Mouse (Mus musculus): ENCODE results near the gene Dnah14.
"Not testable (repeated sequence)": the region's sequence is repeated elsewhere in the genome, so short reads cannot be mapped to it uniquely, and the experiment has no call there.

Dnah14 gene

GRCm38 (mm10) chr1:181611118-181611517, 34.8 kb downstream of the Dnah14 start:
- DNase-seq (ENCODE audit: low spot score): no peak

GRCm38 (mm10) chr1:181615866-181616491, 39.6 kb downstream of the Dnah14 start:
- DNase-seq (ENCODE audit: low spot score): peak; percentile 11

GRCm38 (mm10) chr1:181617332-181617731, 41.0 kb downstream of the Dnah14 start:
- DNase-seq (ENCODE audit: low spot score): no peak

GRCm38 (mm10) chr1:181623149-181623680, 46.9 kb downstream of the Dnah14 start:
- no peak for DNase-seq (ENCODE audit: low spot score)

GRCm38 (mm10) chr1:181624876-181625275, 48.5 kb downstream of the Dnah14 start:
- DNase-seq (ENCODE audit: low spot score): no peak

- no peak for DNase-seq (ENCODE audit: low spot score)
Measured at GRCm38 (mm10) chr1:181628276-181628675, 51.9 kb downstream of the Dnah14 start.

- DNase-seq (ENCODE audit: low spot score): no peak
Measured at GRCm38 (mm10) chr1:181631371-181631770, 55.0 kb downstream of the Dnah14 start.

GRCm38 (mm10) chr1:181637997-181638713, 61.8 kb downstream of the Dnah14 start:
- DNase-seq (ENCODE audit: low spot score): no peak

- DNase-seq (ENCODE audit: low spot score): no peak
Measured at GRCm38 (mm10) chr1:181640383-181640782, 64.0 kb downstream of the Dnah14 start.

- DNase-seq (ENCODE audit: low spot score): no peak
Measured at GRCm38 (mm10) chr1:181647467-181647866, 71.1 kb downstream of the Dnah14 start.

GRCm38 (mm10) chr1:181653481-181653880, 77.1 kb downstream of the Dnah14 start:
- no peak for DNase-seq (ENCODE audit: low spot score)

GRCm38 (mm10) chr1:181656421-181656820, 80.1 kb downstream of the Dnah14 start:
- DNase-seq (ENCODE audit: low spot score): no peak

GRCm38 (mm10) chr1:181666801-181667200, 90.4 kb downstream of the Dnah14 start:
- DNase-seq (ENCODE audit: low spot score): no peak

- DNase-seq (ENCODE audit: low spot score): no peak
Measured at GRCm38 (mm10) chr1:181694729-181695498, 118.6 kb downstream of the Dnah14 start.

GRCm38 (mm10) chr1:181728707-181729106, 152.3 kb downstream of the Dnah14 start:
- DNase-seq (ENCODE audit: low spot score): no peak

GRCm38 (mm10) chr1:181733517-181733916, 157.2 kb downstream of the Dnah14 start:
- DNase-seq (ENCODE audit: low spot score): no peak

GRCm38 (mm10) chr1:181740259-181740658, 163.9 kb downstream of the Dnah14 start:
- DNase-seq (ENCODE audit: low spot score): no peak

- DNase-seq (ENCODE audit: low spot score): no peak
Measured at GRCm38 (mm10) chr1:181742251-181742885, 166.0 kb downstream of the Dnah14 start.

GRCm38 (mm10) chr1:181769392-181769791, 193.0 kb downstream of the Dnah14 start:
- no peak for DNase-seq (ENCODE audit: low spot score)

GRCm38 (mm10) chr1:181771871-181772270, 195.5 kb downstream of the Dnah14 start:
- DNase-seq (ENCODE audit: low spot score): no peak

GRCm38 (mm10) chr1:181776541-181776940, 200.2 kb downstream of the Dnah14 start:
- no peak for DNase-seq (ENCODE audit: low spot score)

GRCm38 (mm10) chr1:181782600-181782999, 206.2 kb downstream of the Dnah14 start:
- not testable (repeated sequence) for DNase-seq (ENCODE audit: low spot score)

Data from ovary, adult 18-20 months (tissue).